Mouse (Mus musculus) liver, postnatal 0 days (tissue): ENCODE results near the gene Zfp810. TPM values are rescaled to one million over a fixed set of nuclear protein-coding genes. Genes with fewer than 3 reads are reported as not detected.

Source experiments
- ATAC-seq: fragments of 200-750 bp; cut with Nextera tagmentation; 2 replicates; pipeline ENCODE4 v1.8.0; 2017; ENCODE audit warnings: mild to moderate bottlenecking, moderate library complexity
- DNase-seq: peaks from one replicate; pipeline ENCODE4 v3.0.0-alpha.2; 2016
- H3K27ac ChIP-seq: fragments of 300-500 bp; sonication (generic); 2 replicates; pipeline ENCODE4 v1.5.1; 2014; ENCODE audit warnings: antibody characterized with exemption, moderate library complexity, mild to moderate bottlenecking, low read depth
- H3K27me3 ChIP-seq: fragments of 300-500 bp; sonication (generic); 2 replicates; pipeline ENCODE4 v1.6.1; 2014; ENCODE audit warnings: low read length, control low read depth, mixed read lengths; ENCODE audit not compliant: insufficient read depth
- H3K36me3 ChIP-seq: fragments of 300-500 bp; sonication (generic); replicated peaks from 2 replicates; pipeline ENCODE4 v1.6.1; 2014; ENCODE audit warnings: mild to moderate bottlenecking, control low read depth, low read length, moderate library complexity, mixed read lengths; ENCODE audit not compliant: insufficient read depth
- H3K4me1 ChIP-seq: fragments of 300-500 bp; sonication (generic); 2 replicates; pipeline ENCODE4 v1.6.1; 2014; ENCODE audit warnings: antibody characterized with exemption, mild to moderate bottlenecking, control low read depth; ENCODE audit not compliant: insufficient read depth
- H3K4me2 ChIP-seq: fragments of 300-500 bp; sonication (generic); 2 replicates; pipeline ENCODE4 v1.6.1; 2014; ENCODE audit warnings: low read depth, mild to moderate bottlenecking, low read length, moderate library complexity, mixed read lengths
- H3K4me3 ChIP-seq: fragments of 300-500 bp; sonication (generic); 2 replicates; pipeline ENCODE4 v1.5.1; 2014; ENCODE audit warnings: low read depth, low read length
- H3K9ac ChIP-seq: fragments of 300-500 bp; sonication (generic); replicated peaks from 2 replicates; pipeline ENCODE4 v1.6.1; 2014; ENCODE audit warnings: mild to moderate bottlenecking, moderate library complexity
- H3K9me3 ChIP-seq: fragments of 300-500 bp; sonication (generic); 2 replicates; pipeline ENCODE4 v1.6.1; 2016; ENCODE audit warnings: mild to moderate bottlenecking, control low read depth, low read length, mixed read lengths
- CTCF ChIP-seq: sonication (generic); IDR thresholded peaks from 2 replicates; pipeline ENCODE4 v1.5.1; 2016; ENCODE audit warnings: antibody characterized with exemption, low read depth
- EP300 ChIP-seq: IDR thresholded peaks from 2 replicates; pipeline ENCODE4 v1.6.1; 2016; ENCODE audit warnings: antibody characterized with exemption, low read depth, mild to moderate bottlenecking
- WGBS: fragments of 180-500 bp; shearing (Covaris S2); extraction: QIAGEN DNeasy Blood & Tissue Kit; methylation state at CpG from one replicate; pipeline ENCODE4 v1.1.7; 2014; ENCODE audit not compliant: insufficient replicate concordance; 5-methylcytosine and 5-hydroxymethylcytosine counted together
- polyA plus RNA-seq: library from polyadenylated mRNA; unstranded; fragments of >200 nt; fragmentation: Nextera tagmentation; extraction: Ambion mirVana; gene quantifications from 2 replicates; pipeline ENCODE4 v1.2.1, GENCODE M21; 2015

Zfp810 gene
- polyA plus RNA-seq, 1 experiment from 2014 or later = 4.9 TPM

GRCm38 (mm10) chr9:22226846-22227245 lies 80.6 kb downstream of the Zfp810 start:
- Histone ChIP-seq H3K27me3 (no peaks in the 10 kb centered on the region), H3K27ac (no peak overlapping the region), H3K9me3 (no peaks in the 10 kb centered on the region), H3K4me3 (no peak overlapping the region), H3K4me2 (no peak overlapping the region), H3K9ac (no peak overlapping the region), H3K36me3 (no peaks in the 10 kb centered on the region), H3K4me1 (peaks cover 9% of the 10 kb centered on the region; the same call in 1 of the 2 replicates)
- WGBS = 88% methylated on average over 15 of the region's 15 CpGs
- no peak for DNase-seq
- TF ChIP-seq EP300 (no peak), CTCF (no peak)
- ATAC-seq = no peak

Other genes with a start within 250 kb of the Zfp810 start
- not detected in 2 replicates for gene Gm49318, start 236.4 kb downstream of the Zfp810 start, polyA plus RNA-seq
- 2.6 and 3.1 TPM in 2 replicates for gene Zfp653, start 236.3 kb downstream of the Zfp810 start, polyA plus RNA-seq
- gene Ecsit, start 222.2 kb downstream of the Zfp810 start, polyA plus RNA-seq = 18.1 and 18.2 TPM in 2 replicates
- 0.33 and 0.68 TPM in 2 replicates for gene Cnn1, start 208.4 kb downstream of the Zfp810 start, polyA plus RNA-seq
- gene Elof1, start 190.5 kb downstream of the Zfp810 start, polyA plus RNA-seq = 72.7 and 75.6 TPM in 2 replicates
- gene Acp5, start 171.9 kb downstream of the Zfp810 start, polyA plus RNA-seq = 102 and 108 TPM in 2 replicates
- gene Pigyl, start 150.8 kb downstream of the Zfp810 start, polyA plus RNA-seq = 34.9 and 36.6 TPM in 2 replicates
- 0.04 TPM in 2 replicates for gene Zfp872, start 119.6 kb downstream of the Zfp810 start, polyA plus RNA-seq
- 4.2 and 4.4 TPM in 2 replicates for gene Zfp809, start 81.9 kb downstream of the Zfp810 start, polyA plus RNA-seq
- gene Zfp599, start 47.8 kb downstream of the Zfp810 start, polyA plus RNA-seq = 0.69 and 0.99 TPM in 2 replicates
- gene Anln, start 81.5 kb upstream of the Zfp810 start, polyA plus RNA-seq = 6.9 and 7.2 TPM in 2 replicates
- 1.2 and 1.6 TPM in 2 replicates for gene 9530077C05Rik, start 103.9 kb upstream of the Zfp810 start, polyA plus RNA-seq
- not detected in 2 replicates for gene Gm17545, start 146.6 kb upstream of the Zfp810 start, polyA plus RNA-seq
- gene Rp9, start 162.1 kb upstream of the Zfp810 start, polyA plus RNA-seq = 42.2 and 47.9 TPM in 2 replicates
- gene Bbs9, start 168.1 kb upstream of the Zfp810 start, polyA plus RNA-seq = 1.6 and 1.8 TPM in 2 replicates